In genomic region chr9:78477021-78477551, GRCm38 (mm10) we compare ENCODE assay signal across 9 mouse cellular contexts. TPM values are rescaled to one million over a fixed set of nuclear protein-coding genes. Genes with fewer than 3 reads are reported as not detected.
DNase-seq lines count a peak whose midpoint lies in the region; ATAC-seq and TF ChIP-seq lines count a peak whose summit lies in the region.
"Had no signal": no experiment of that assay in that cellular context is flagged by ENCODE, and none has a peak within 500 bp of the region (broad histone marks: within the 10 kb centered on the region; RNA-seq: fewer than 3 reads in every experiment).

No protein-coding gene starts in this region.

- H3ac ChIP-seq in myocyte (ENCODE audit: control insufficient read depth, insufficient read length) = no peak overlapping the region

- no peaks in the 10 kb centered on the region for H3K9me3 ChIP-seq in embryonic facial prominence, embryonic 12.5 days
- no peaks in the 10 kb centered on the region for H3K9me3 ChIP-seq in intestine, embryonic 14.5 days (ENCODE audit: control insufficient read depth, low read length)

- WGBS in embryonic facial prominence, embryonic 12.5 days = 7% methylated on average over 5 of the region's 5 CpGs
- WGBS in intestine, embryonic 14.5 days = 6% methylated on average over 5 of the region's 5 CpGs

- peak; percentile 23 to 48 for DNase-seq in cerebellum, postnatal 14 days
- DNase-seq in cerebellum, postnatal 4 days (ENCODE audit: low spot score in 2 of 2) = no peak
- DNase-seq in CD4-positive helper T cell, adult 2 months (ENCODE audit: low read depth, low spot score) = peak; percentile 74
- DNase-seq in intestine, embryonic 14.5 days (ENCODE audit: low spot score) = no peak
- no peak for DNase-seq in ovary, postnatal 14 days (ENCODE audit: low spot score)
- no peak for DNase-seq in layer of hippocampus, adult 9-11 months

- no peak overlapping the region for H3K4me2 ChIP-seq in embryonic facial prominence, embryonic 12.5 days (replicated peaks)
- no peak overlapping the region for H3K4me2 ChIP-seq in intestine, embryonic 14.5 days (ENCODE audit: low read length)
- H3K4me2 ChIP-seq in myocyte (ENCODE audit: low read depth) = peak overlapping the region; percentile 14

- H3K4me3 ChIP-seq in embryonic facial prominence, embryonic 12.5 days = no peak overlapping the region
- no peak overlapping the region for H3K4me3 ChIP-seq in intestine, embryonic 14.5 days (ENCODE audit: low read depth, low read length)
- H3K4me3 ChIP-seq in myocyte = no peak overlapping the region

- TF ChIP-seq POLR2A in myocyte (IDR thresholded peaks at IDR 0.05; ENCODE audit: insufficient read length, low read depth) = no peak

- peaks cover 50% of the 10 kb centered on the region for H3K36me3 ChIP-seq in embryonic facial prominence, embryonic 12.5 days
- H3K36me3 ChIP-seq in intestine, embryonic 14.5 days (ENCODE audit: control insufficient read depth, insufficient read depth, low read length) = peaks cover 62% of the 10 kb centered on the region
- peaks cover 51% of the 10 kb centered on the region for H3K36me3 ChIP-seq in myocyte (ENCODE audit: control insufficient read depth, insufficient read depth)

- H3K27me3 ChIP-seq in embryonic facial prominence, embryonic 12.5 days = no peaks in the 10 kb centered on the region
- no peaks in the 10 kb centered on the region for H3K27me3 ChIP-seq in intestine, embryonic 14.5 days (replicated peaks; ENCODE audit: control insufficient read depth, insufficient read depth, low read length)
- no peaks in the 10 kb centered on the region for H3K27me3 ChIP-seq in myocyte (ENCODE audit: control insufficient read depth, insufficient read depth, insufficient read length)
- H3K27me3 ChIP-seq: Patski had no signal

- peaks cover 34% of the 10 kb centered on the region for H3K79me2 ChIP-seq in myocyte (ENCODE audit: control insufficient read depth, insufficient read depth)

- H3K9ac ChIP-seq in embryonic facial prominence, embryonic 12.5 days = no peak overlapping the region
- no peak overlapping the region; the same call in 1 of the 2 replicates for H3K9ac ChIP-seq in intestine, embryonic 14.5 days (ENCODE audit: low read length)

- no peak for ATAC-seq in embryonic facial prominence, embryonic 12.5 days (ENCODE audit: insufficient number of reproducible peaks, insufficient read depth, low FRiP score, low TSS enrichment)
- ATAC-seq in intestine, embryonic 14.5 days (replicated peaks; ENCODE audit: low FRiP score, low TSS enrichment, low read depth) = peak; percentile 0
- ATAC-seq: Patski had no signal

- H3K4me1 ChIP-seq in embryonic facial prominence, embryonic 12.5 days = peaks cover 10% of the 10 kb centered on the region; the same call in 1 of the 2 replicates
- no peaks in the 10 kb centered on the region for H3K4me1 ChIP-seq in intestine, embryonic 14.5 days (replicated peaks; ENCODE audit: control insufficient read depth, insufficient read depth, low read length)

- H3K27ac ChIP-seq in embryonic facial prominence, embryonic 12.5 days = 0 out of 2 replicates have a peak overlapping the region, but pooled peaks have one; percentile 17
- H3K27ac ChIP-seq in intestine, embryonic 14.5 days (ENCODE audit: low read depth) = no peak overlapping the region

TF ChIP-seq in myocyte, 11 proteins besides CTCF, POLR2A, EP300 and RAD21:
- TF ChIP-seq POLR2AphosphoS2 (IDR thresholded peaks at IDR 0.05; ENCODE audit: insufficient read length, low read depth) = peak; percentile 73
- TF ChIP-seq MYOD1 (IDR thresholded peaks at IDR 0.05; ENCODE audit: control insufficient read depth in 1 of 3, insufficient read length in 2 of 3, low read depth in 2 of 3) = no peak

RNA-seq across cellular contexts. Expression of gene Eef1a1, which starts 11.9 kb away (rescaled TPM):
- polyA plus RNA-seq in embryonic facial prominence, embryonic 12.5 days (2016; fragmentation: Nextera tagmentation; extraction: Ambion mirVana) = 3,992 and 4,191 TPM in 2 replicates
- polyA plus RNA-seq in intestine, embryonic 14.5 days (2014; fragmentation: Nextera tagmentation; extraction: Ambion mirVana) = 5,695 and 6,055 TPM in 2 replicates
- 8,203 TPM for polyA plus RNA-seq in myocyte (2012; fragmentation: generic; extraction: Trizol)

RNA-seq across cellular contexts. Expression of gene Gm17324, which starts 28.5 kb away (rescaled TPM):
- polyA plus RNA-seq in embryonic facial prominence, embryonic 12.5 days (2016; fragmentation: Nextera tagmentation; extraction: Ambion mirVana) = 1.0 and 1.6 TPM in 2 replicates
- 0.44 TPM in 1 of 2 replicates, not detected in the other for polyA plus RNA-seq in intestine, embryonic 14.5 days (2014; fragmentation: Nextera tagmentation; extraction: Ambion mirVana)
- polyA plus RNA-seq in myocyte (2012; fragmentation: generic; extraction: Trizol) = 0.13 TPM
- polyA plus RNA-seq: Patski had no signal

RNA-seq across cellular contexts. Expression of gene Mto1, which starts 29.1 kb away (rescaled TPM):
- 22.1 and 22.8 TPM in 2 replicates for polyA plus RNA-seq in embryonic facial prominence, embryonic 12.5 days (2016; fragmentation: Nextera tagmentation; extraction: Ambion mirVana)
- 25.5 and 26.8 TPM in 2 replicates for polyA plus RNA-seq in intestine, embryonic 14.5 days (2014; fragmentation: Nextera tagmentation; extraction: Ambion mirVana)
- polyA plus RNA-seq in myocyte (2012; fragmentation: generic; extraction: Trizol) = 10.8 TPM

RNA-seq across cellular contexts. Expression of gene Cgas, which starts 34.0 kb away (rescaled TPM):
- 1.7 and 2.1 TPM in 2 replicates for polyA plus RNA-seq in embryonic facial prominence, embryonic 12.5 days (2016; fragmentation: Nextera tagmentation; extraction: Ambion mirVana)
- polyA plus RNA-seq in intestine, embryonic 14.5 days (2014; fragmentation: Nextera tagmentation; extraction: Ambion mirVana) = 1.9 and 2.4 TPM in 2 replicates
- polyA plus RNA-seq in myocyte (2012; fragmentation: generic; extraction: Trizol) = 0.56 TPM

Comparison
In these comparisons a context has a peak if more than half of its experiments do, and no peak if none do; other contexts are left out.
1. DNase-seq: peak in cerebellum, postnatal 14 days (2 of 2) and CD4-positive helper T cell, adult 2 months (single experiment); none in cerebellum, postnatal 4 days (0 of 2), intestine, embryonic 14.5 days (single experiment), ovary, postnatal 14 days (single experiment) and layer of hippocampus, adult 9-11 months (single experiment).